Mouse (Mus musculus) liver, adult 2 months (tissue): Measurements from ENCODE around the gene Zfp819.

Experiments
- CTCF ChIP-seq: fragments of 200-500 bp; IDR thresholded peaks from 2 replicates; pipeline ENCODE4 v1.5.1; 2011; ENCODE audit warnings: low read depth, low read length, control low read depth
- POLR2A ChIP-seq: fragments of 200-500 bp; IDR thresholded peaks from 2 replicates; pipeline ENCODE4 v1.6.1; 2011; ENCODE audit warnings: low read length, control low read depth; ENCODE audit not compliant: insufficient read depth; ENCODE audit errors: extremely low read depth

DNA sequence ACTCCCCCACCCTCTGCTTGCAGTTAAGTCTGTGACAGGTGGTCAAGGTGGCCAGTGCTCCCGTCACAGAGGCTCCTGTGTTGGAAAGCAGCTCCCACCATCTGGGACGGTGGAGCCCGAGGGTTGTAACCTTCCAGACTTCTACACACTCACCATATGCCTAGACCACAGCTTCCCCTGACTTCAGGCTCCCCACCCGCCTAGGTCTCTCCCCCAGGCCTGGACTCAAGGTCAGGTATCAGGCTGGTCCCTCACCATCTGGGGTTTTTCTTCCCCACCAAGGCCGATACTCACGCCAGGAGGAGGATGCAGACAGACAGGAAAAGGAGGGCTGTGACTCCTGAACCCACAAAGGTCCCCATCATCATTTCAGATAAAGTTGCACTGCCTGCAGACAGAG is 49.3 kb downstream of the Zfp819 start:
- TF ChIP-seq POLR2A: no peak
- TF ChIP-seq CTCF: no peak
